Mouse (Mus musculus) kidney, adult 18-20 months (tissue): ENCODE results near the gene Mettl11b.
"Not testable (repeated sequence)": the region's sequence is repeated elsewhere in the genome, so short reads cannot be mapped to it uniquely, and the experiment has no call there.

Experiments used
- DNase-seq: peaks from one replicate; pipeline ENCODE4 v3.0.0; 2021

Mettl11b gene

DNA sequence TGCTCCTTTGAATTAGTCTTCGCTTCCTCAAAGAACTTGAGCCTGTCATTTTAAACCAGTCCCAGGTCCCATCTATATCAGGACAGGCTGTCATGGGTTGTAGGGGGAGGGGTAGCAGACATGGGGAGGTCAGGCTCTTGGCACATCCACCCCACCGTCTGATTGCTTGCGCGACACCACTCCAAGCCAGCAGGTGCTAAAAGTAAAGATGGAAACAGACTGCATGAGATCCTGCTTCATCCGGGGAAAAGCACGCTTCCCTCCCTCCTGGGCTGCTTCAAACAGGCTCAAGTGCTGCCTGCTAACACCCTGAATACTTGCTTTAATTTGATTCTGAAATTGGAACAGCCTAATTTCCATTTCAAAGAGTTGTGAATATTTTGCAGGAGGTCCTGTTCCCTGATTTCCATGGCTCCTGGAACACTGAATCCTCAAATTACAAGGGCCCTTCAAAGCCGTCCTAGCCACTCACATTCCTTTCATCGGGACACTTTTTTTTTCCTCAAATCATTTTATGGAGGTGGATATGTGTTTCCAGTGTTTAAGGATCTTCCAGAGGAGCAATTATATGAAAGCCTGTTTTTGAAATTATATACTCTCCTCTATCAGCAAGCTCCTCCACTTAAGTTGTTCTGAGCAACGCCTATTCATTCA is at the start of gene Mettl11b:
TSS of gene Mettl11b (minus strand) at position 127 of the 654 bp plus-strand sequence.
- DNase-seq = no peak

- no peak for DNase-seq
These were observed 32.6 kb upstream of the Mettl11b start for GRCm38 (mm10) chr1:163757462-163758207.

DNA sequence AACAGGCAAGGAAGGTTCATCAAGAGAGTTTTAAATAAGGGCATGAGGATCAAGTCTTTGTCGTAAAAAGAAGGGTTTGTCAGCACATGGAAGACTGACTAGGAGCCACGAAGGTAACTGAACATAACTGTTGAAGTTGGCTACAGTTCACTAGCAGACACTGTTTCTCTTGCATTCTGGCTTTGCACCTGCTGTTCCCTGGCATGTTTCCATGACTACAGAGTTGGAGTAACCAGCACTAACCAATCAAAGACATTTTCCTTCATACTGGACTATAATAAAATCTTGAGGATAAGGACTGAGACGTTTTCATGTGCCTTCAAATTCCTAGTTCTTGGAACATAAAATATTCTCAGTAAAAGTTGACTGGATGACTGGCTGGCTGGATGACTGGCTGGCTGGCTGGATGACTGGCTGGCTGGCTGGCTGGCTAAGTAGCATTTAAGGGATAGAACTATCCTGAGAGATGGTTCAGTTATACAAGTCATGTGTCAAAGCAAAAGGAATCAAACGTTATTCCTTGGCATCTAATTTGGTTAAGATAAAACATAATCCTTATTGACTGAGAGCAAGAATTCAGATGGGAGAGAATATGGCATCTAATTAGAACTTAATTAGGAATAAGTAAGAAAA is 26.4 kb upstream of the Mettl11b start:
- no peak for DNase-seq

DNA sequence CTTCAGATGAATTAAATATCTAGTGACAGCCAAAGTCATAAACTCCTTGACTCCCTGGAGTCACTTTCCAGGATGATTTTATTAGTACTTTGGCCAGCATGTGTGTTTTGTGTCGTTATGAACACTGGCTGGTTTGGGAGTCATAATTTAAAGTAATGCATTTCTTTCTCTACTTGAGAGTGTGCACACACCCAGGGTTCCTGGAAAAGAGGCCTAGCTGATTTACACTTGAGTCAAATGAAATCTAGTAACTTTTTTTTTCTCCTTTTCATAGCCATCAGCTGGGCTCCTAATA is 12.2 kb upstream of the Mettl11b start:
- DNase-seq = no peak

GRCm38 (mm10) chr1:163736441-163737238 is 11.6 kb upstream of the Mettl11b start:
- DNase-seq = no peak

- DNase-seq = not testable (repeated sequence)
These were observed 6.1 kb upstream of the Mettl11b start for GRCm38 (mm10) chr1:163731166-163731565.

GRCm38 (mm10) chr1:163723913-163724312 is 1.1 kb downstream of the Mettl11b start:
- no peak for DNase-seq

- no peak for DNase-seq
These were observed 16.4 kb downstream of the Mettl11b start for GRCm38 (mm10) chr1:163708618-163709017.

- DNase-seq = no peak
These were observed 24.5 kb downstream of the Mettl11b start for GRCm38 (mm10) chr1:163700571-163700970.

GRCm38 (mm10) chr1:163699702-163700101 is 25.3 kb downstream of the Mettl11b start:
- DNase-seq = no peak

GRCm38 (mm10) chr1:163691860-163692259 is 33.2 kb downstream of the Mettl11b start:
- DNase-seq = no peak

DNA sequence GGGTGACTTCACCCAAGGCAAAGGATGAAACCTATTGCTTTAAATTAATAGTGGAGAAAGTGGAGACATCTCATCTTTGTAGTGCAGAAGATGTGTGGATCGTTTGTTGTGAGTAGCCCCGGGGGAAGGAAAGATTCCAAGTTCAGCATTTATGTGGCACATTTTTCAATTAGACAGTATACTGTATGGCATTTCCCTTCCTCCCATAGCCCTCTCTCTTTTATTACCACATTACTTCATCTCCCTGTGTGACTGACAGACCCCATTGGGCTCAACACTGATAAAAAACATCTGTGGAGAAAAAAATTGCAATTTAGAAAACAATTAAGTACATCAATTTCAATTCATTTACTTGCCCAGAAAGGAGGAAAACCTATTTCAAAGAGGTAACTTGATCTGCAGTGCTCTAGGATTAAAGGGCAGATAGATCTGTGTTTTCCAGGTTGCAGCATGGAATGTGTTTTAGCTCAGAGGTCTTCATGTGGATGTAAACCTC is 42.0 kb downstream of the Mettl11b start:
- DNase-seq = no peak

GRCm38 (mm10) chr1:163682127-163682526 is 42.9 kb downstream of the Mettl11b start:
- no peak for DNase-seq

DNA sequence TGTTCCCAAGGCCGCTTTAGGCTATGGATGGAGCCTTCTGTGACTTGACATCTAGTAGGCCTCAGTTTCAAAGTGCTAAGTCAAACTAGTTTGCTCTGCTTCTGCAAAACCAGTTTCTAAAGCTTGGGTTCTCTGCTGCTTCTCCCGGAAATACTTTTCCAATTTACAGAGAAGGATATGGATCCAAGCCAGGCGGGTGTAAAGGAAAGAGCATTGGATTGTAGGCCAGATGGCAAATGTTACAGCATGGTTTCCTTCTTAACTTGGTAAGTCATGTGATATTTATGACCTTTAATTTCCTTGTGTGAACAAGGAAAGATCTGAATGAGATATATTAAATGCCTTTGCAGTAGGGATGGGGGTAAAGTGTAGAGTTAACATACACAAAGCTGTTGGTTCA is 52.2 kb downstream of the Mettl11b start:
- no peak for DNase-seq

DNA sequence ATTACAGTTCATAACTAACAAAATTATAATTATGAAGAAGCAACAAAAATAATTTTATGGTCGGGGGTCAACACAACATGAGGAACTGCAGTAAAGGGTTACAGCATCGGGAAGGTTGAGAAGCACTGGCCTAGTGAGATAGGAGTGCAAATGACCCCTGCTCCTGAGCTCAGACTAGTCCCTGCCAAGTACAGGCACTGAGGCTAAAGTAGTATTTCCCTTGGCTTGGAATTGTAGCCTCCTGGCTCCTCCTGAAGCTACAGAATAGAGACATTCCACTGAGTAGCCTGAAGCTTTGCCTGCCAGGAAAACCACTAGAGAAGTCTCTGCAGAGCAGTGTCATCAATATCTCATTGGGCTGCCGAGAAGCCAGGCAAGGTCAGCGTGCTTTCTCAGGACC is 53.7 kb downstream of the Mettl11b start:
- no peak for DNase-seq

- no peak for DNase-seq
These were observed 54.3 kb downstream of the Mettl11b start for GRCm38 (mm10) chr1:163670702-163671101.

- no peak for DNase-seq
These were observed 55.1 kb downstream of the Mettl11b start for GRCm38 (mm10) chr1:163669936-163670335.

GRCm38 (mm10) chr1:163662416-163662815 is 62.6 kb downstream of the Mettl11b start:
- DNase-seq = no peak

DNA sequence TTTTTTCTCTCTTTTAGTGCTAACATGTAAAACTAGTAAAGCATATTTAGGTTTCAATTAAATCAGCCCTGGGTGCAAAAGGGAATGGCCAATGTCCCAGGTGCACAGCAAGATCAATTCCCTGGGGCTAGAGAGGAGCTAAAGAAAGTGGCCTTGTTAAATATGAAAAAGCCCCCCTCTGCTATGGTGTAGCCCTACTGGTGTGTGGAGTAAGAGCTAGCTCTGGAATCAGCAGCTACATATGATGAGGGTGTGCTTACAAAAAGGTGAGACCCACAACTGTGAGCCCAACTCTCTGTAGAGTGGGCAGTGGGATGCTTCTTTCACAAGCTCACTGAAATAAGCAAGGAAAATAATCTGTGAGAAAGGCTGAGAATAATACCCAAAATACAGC is 66.5 kb downstream of the Mettl11b start:
- no peak for DNase-seq

DNA sequence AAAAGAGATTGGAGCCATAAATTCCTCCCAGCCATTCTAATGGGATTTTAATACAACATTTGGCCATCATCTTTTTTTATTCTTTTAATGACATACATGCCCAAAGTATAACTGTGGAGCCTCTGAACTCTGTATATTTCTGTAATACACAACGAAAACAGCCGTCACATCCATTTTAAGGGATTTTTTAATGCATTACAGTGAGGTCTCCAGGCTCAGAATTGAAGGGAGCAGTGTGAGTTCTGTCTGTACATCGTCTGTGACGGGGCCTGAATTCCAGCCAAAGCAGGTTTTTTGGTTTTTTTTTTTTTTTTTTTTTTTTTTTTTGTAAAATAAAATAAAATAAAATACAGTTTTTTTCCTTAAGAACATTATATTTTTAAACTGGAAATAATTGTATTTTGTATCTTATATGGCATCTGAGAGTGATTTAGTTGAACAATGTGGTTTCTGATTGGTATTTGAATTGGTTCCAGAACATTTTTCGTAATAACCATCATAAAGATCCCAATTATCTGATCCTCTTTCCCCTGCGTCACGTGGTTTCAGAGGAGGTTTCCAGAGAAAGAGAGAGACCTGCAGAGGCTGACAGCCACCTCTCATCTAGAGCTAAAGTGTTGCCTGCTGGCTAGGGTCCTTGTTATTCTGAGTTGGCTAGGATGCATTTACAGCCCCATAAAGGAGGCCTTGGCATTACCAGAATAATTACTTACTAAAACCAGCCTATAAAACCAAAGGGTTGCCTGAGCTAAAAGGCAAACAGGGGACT is 67.1 kb downstream of the Mettl11b start:
- no peak for DNase-seq

DNA sequence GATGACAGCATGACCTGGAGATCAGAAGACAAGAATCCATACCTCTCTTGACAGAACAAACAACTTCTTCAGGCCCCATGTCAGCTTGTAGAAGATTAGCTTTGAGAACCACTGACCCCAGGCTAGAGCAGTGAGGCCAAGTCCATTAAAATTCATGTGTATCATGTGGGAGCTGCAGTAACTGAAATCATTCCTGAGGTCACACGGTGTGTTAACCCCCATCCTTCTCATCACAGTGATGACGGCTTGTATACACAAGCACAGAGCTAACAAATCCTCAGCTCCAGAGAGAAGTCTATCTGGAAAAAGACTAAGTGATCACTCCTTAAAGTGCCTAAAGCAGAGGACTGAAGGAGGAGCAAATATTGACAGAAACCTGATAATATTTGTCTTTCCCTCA is 68.0 kb downstream of the Mettl11b start:
- DNase-seq = no peak

GRCm38 (mm10) chr1:163656432-163656831 is 68.6 kb downstream of the Mettl11b start:
- no peak for DNase-seq
